Comparison of ENCODE assay signal across 8 mouse cellular contexts in genomic region chr5:35361570-35362284, GRCm38 (mm10). TPM values are rescaled to one million over a fixed set of nuclear protein-coding genes. Genes with fewer than 3 reads are reported as not detected.
DNase-seq lines count a peak whose midpoint lies in the region; ATAC-seq and TF ChIP-seq lines count a peak whose summit lies in the region.

No protein-coding gene starts in this region.

- WGBS in intestine, embryonic 14.5 days: 49% methylated on average over 8 of the region's 8 CpGs
- 50% methylated on average over 8 of the region's 8 CpGs for WGBS in midbrain, embryonic 10.5 days

- no peaks in the 10 kb centered on the region for H3K36me3 ChIP-seq in intestine, embryonic 14.5 days (ENCODE audit: control insufficient read depth, insufficient read depth, low read length)
- H3K36me3 ChIP-seq in midbrain, embryonic 10.5 days: no peaks in the 10 kb centered on the region

- H3K4me3 ChIP-seq in cortical plate, adult 2 months (ENCODE audit: insufficient read depth, low read length): no peak overlapping the region
- no peak overlapping the region for H3K4me3 ChIP-seq in intestine, embryonic 14.5 days (ENCODE audit: low read depth, low read length)
- no peak overlapping the region for H3K4me3 ChIP-seq in midbrain, embryonic 10.5 days

- TF ChIP-seq CTCF in cortical plate, adult 2 months (IDR thresholded peaks at IDR 0.05; ENCODE audit: extremely low read depth, insufficient read depth, low read length): peak; percentile 100

- no peak overlapping the region for H3K4me2 ChIP-seq in intestine, embryonic 14.5 days (ENCODE audit: low read length)

- no peak overlapping the region for H3K9ac ChIP-seq in intestine, embryonic 14.5 days (ENCODE audit: low read length)

- ATAC-seq in intestine, embryonic 14.5 days (replicated peaks; ENCODE audit: low FRiP score, low TSS enrichment, low read depth): peak; percentile 65; the same call in 1 of the 2 replicates

- DNase-seq in adrenal gland, adult (ENCODE audit: inconsistent age in 2 of 2, low spot score in 1 of 2): peak; percentile 90 to 97
- peak; percentile 96 for DNase-seq in gastrocnemius, postnatal 10 days
- DNase-seq in intestine, embryonic 14.5 days (ENCODE audit: low spot score): peak; percentile 97
- DNase-seq in left cerebral cortex, adult 9 months (ENCODE audit: low spot score in 2 of 2): peak; percentile 42 to 98
- DNase-seq in midbrain, embryonic 10.5 days (ENCODE audit: low spot score): peak; percentile 91
- DNase-seq in right cerebral cortex, postnatal 36 days (ENCODE audit: low spot score in 2 of 2): peak; percentile 90 to 92
- DNase-seq in urinary bladder, postnatal 36 days (ENCODE audit: low spot score in 2 of 2): peak; percentile 87 to 88

- no peak overlapping the region for H3K27ac ChIP-seq in cortical plate, adult 2 months (ENCODE audit: insufficient read depth, low read length)
- no peak overlapping the region for H3K27ac ChIP-seq in intestine, embryonic 14.5 days (ENCODE audit: low read depth)
- no peak overlapping the region for H3K27ac ChIP-seq in midbrain, embryonic 10.5 days (replicated peaks)

- TF ChIP-seq POLR2A in cortical plate, adult 2 months (IDR thresholded peaks at IDR 0.05; ENCODE audit: extremely low read depth, insufficient read depth, low read length): no peak

- H3K9me3 ChIP-seq in intestine, embryonic 14.5 days (ENCODE audit: control insufficient read depth, low read length): no peaks in the 10 kb centered on the region
- no peaks in the 10 kb centered on the region for H3K9me3 ChIP-seq in midbrain, embryonic 10.5 days (replicated peaks)

- H3K27me3 ChIP-seq in intestine, embryonic 14.5 days (replicated peaks; ENCODE audit: control insufficient read depth, insufficient read depth, low read length): peaks cover 19% of the 10 kb centered on the region
- H3K27me3 ChIP-seq in midbrain, embryonic 10.5 days (ENCODE audit: low read depth, poor library complexity, severe bottlenecking): peaks cover 16% of the 10 kb centered on the region

- H3K4me1 ChIP-seq in cortical plate, adult 2 months (ENCODE audit: control insufficient read depth, insufficient read depth, low read length): no peaks in the 10 kb centered on the region
- H3K4me1 ChIP-seq in intestine, embryonic 14.5 days (replicated peaks; ENCODE audit: control insufficient read depth, insufficient read depth, low read length): no peaks in the 10 kb centered on the region
- peaks cover 8% of the 10 kb centered on the region for H3K4me1 ChIP-seq in midbrain, embryonic 10.5 days

RNA-seq across cellular contexts. Expression of gene Hmx1, which starts 27.2 kb away (rescaled TPM):
- not detected in 2 replicates for polyA plus RNA-seq in cortical plate, adult 2 months (2012; rRNA removed)
- not detected for total RNA-seq in gastrocnemius, postnatal 10 days (2021)
- not detected in 2 replicates for polyA plus RNA-seq in intestine, embryonic 14.5 days (2014; fragmentation: Nextera tagmentation; extraction: Ambion mirVana)
- 0.14 and 0.99 TPM in 2 replicates for polyA plus RNA-seq in midbrain, embryonic 10.5 days (2016; fragmentation: Nextera tagmentation; extraction: Ambion mirVana)
